Mouse (Mus musculus) spleen, adult 12 weeks (tissue): ENCODE data around the gene Atpif1.
"Not testable (repeated sequence)": the region's sequence is repeated elsewhere in the genome, so short reads cannot be mapped to it uniquely, and the experiment has no call there.

Source experiments
- DNase-seq: peaks from one replicate; pipeline ENCODE4 v3.0.0; 2022; ENCODE audit warnings: low spot score

Gene Atpif1

DNA sequence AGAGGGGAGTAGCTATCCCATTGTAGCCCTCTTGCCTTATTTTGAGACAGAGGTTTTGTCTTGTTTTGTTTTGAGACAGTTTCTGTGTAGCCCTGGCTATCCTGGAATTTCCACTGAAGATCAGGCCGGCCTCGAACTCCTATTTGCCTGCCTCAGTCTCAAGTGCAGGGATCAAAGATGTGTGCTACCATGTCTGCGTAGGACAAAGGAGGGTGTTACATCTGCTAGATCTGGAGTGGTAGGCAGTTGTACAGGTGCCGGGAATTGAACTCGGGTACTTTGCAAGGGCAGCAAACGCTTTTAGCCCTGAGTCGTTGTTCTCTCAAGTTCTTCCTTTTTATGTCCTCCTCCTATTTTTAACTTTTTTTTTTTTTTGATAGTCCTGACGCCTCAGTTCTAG is 42.4 kb downstream of the Atpif1 start:
- DNase-seq: no peak

DNA sequence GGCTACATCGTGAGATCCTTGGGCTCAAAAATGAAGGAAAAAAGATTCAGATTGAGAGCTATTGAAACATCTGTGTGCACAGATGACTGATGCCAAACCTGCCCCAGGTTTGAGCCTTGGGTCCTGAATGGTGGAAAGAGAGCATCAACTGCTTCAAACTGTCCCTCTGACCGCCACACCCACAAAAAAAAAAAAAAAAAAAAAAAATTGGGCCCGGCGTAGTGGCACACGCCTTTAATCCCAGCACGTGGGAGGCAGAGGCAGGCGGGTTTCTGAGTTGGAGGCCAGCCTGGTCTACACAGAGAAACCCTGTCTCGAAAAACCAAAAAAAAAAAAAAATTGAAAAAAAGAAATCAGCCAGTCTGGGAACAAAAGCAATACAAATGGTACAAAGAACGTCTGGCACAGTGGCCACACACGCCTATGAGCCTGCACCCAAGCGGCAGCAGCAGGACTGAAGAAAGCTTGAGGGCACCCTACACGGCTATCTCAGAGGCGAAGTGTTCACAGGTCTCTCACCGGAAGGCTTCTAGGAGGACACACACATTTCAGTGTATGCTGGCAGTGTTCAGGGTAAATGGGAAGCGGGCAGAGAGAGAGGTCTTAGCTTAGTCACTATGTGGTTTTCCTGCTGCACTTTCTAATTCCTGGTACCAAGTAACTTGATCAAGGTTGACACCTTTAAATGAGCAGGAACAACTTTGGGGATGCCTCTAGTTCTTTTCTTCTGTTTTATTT is 43.0 kb downstream of the Atpif1 start:
- DNase-seq: no peak

DNA sequence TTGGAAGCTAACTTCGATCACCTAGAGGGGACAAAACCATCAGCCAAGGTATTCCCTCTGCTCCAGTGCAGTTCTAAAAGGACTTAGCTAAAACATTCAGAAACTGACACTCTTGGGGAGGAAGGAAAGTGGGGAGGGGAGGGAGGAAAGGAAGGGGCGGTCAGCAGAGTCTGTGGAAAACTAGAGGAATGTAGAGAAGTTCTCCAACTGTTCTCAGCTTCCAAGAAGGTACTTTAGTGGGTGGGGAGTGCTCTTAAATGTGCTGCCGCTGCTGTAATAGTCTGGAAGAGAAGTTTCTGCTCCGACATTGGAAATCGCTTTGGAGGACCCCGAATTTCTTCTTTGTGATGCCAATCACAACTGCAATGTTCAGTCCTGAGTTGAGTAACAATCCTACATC is 44.5 kb downstream of the Atpif1 start:
- DNase-seq: no peak

DNA sequence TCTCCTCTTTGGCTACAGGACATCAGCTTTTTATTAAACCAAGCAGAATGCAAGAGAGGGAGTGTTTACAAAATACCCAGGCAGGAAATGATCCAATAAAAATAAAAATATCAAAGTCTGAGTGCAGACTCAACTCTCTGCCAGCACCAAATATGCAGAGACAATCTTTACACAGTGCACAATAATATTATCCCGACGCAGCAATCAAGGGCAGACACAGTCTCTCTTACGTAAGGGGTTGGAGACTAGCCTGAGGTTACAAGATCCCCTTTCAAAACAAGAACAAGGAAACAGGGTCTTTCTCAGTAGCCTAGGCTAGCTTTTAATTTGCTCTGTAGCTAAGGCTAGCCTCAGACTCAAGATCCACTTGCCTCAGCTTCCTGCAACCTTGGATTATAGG is 44.9 kb downstream of the Atpif1 start:
- DNase-seq: no peak

DNA sequence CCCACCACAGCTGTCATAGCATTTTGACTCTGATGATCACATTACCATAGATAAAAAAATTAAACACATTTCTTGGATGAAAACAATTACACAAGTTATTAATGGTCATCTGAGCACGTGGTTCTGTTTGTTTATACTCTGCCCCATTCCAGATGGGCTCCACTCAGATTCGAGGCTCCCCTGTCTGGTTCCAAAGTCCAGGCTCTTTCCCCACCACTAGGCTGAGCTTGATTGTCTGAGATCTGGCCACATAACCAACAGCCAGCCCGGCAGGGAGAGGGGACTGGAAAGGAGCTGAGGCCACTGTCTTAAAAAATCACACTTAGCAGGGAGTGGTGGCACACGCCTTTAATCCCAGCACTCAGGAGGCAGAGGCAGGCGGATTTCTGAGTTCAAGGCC is 48.6 kb downstream of the Atpif1 start:
- no peak for DNase-seq

DNA sequence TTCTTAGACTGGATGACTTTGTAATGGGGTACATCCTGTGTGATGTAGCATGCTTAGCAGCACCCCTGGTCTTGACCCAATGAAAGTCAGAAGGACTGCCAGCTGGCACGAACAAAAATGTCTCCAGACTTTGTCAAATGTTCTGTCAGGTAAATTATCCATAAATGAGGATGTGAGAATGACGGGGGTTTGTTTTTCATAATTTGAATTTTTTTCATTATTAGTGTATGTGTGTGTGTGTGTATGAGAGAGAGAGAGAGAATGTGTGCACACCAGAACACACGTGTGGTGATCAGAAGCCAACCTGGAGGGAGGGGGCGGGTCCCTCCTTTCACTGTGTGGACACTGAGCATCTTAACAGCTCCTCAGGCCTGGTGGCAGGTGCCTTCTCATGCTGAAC is 49.2 kb downstream of the Atpif1 start:
- DNase-seq: no peak

DNA sequence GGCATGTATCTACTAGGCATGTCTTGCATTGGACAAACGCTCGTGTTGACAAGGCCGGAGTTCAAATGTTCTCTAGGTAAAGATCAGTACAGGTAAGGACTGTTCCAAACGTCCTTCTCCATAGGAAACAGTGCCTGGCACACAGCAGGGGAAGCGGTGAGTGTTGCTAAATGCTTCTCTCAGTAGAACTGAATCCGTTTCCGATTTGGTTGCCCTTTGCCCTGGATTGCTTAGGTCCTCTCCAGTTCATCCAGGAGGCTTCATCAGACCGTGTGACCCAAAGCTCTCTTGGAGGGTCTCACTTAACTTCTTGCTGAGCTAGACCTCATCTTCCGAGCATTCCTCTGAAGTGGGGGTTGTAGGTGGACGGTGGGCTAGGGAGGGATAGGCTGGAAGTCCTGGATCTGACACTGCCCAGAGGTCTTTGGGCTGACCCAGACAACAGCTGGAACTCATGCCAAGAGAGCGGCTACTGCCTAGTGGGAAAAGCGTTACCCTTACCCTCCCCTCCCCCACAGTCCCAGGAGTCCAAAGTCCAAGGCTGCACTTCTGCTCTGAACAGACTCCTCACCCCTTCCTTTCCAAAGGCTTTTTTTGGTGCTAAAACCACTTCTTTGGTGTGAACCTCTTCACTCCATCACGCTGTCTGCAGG is 50.4 kb downstream of the Atpif1 start:
- DNase-seq: no peak

DNA sequence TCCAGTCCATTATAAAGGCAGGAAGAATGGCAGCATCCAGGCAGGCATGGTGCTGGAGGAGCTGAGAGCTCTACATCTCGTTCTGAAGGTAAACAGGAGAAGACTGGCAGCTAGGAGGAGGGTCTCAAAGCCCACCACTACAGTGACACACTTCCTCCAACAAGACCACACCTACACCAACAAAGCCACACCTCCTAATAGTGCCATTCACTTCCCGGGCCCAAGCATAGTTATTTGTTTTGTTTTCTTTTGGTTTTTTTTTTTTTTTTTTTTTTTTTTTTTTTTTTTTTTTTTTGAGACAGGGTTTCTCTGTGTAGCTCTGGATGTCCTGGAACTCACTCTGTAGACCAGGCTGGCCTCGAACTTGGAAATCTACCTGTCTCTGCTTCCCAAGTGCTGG is 51.4 kb downstream of the Atpif1 start:
- not testable (repeated sequence) for DNase-seq
